Mouse (Mus musculus) liver, adult (tissue): Measurements from ENCODE around the gene Lyz2.

Experiments used
- GATA4 ChIP-seq: IDR thresholded peaks from 2 replicates; pipeline ENCODE4 v1.6.1; 2014; ENCODE audit warnings: mild to moderate bottlenecking, low read length; ENCODE audit not compliant: insufficient replicate concordance

Gene Lyz2

DNA sequence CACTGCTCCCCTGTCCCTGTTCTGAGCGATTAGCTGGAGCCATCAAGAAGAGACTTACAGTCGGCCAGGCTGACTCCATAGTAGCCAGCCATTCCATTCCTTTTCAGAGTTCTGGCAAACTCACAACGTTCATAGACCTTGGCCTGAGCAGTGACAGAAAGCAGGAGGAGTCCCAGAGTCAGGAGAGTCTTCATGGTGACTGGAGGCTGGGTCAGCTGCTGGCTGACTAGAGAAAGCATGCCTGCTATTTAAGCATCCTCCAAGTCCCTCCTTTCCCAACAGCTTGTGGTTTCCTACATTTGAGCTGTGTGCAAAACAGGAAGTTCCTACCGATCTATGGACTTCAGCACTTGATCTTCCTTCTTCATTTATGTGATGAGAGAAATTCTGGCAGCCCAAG lies at the start of gene Lyz2:
Gene Lyz2, minus strand, starts transcription at position 273 of the 400 bp plus-strand sequence.
- TF ChIP-seq GATA4: no peak

DNA sequence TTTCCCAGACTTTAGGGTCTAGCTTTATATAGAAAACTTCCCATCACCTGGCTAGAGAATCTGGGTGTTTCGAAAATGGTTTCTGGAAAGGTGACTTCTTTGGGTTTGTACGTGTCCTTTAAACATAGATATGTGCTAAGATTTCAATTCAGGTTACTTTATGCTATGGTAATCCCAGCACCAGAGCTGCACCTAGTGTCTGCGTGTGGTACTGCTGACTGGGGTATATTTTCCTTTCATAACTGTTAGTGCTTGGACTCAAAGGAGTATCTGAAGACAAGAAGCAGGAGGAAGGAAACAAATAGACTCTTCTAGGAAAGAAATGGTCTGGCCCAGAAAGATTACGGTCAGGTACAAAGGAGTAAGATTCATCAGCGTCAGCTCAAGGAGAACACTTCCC lies 48.4 kb upstream of the Lyz2 start:
- no peak for TF ChIP-seq GATA4

DNA sequence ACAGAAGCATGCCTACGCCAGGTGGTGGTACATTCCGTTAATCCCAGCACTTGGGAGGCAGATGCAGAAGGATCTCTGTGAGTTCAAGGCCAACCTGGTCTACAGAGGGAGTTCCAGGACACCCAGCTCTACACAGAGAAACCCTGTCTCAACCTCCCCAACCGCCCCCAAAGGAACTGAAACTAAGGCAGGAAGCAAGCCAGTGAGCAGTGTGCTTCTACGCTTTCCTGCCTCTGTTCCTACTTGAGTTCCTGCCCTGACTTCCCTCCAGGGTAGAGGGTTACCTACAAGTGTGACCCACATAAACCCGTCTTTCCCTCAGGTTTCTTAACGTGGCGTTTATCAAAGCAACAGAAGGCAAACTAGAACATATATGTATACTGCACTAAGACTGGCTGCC lies 41.7 kb upstream of the Lyz2 start:
- no peak for TF ChIP-seq GATA4

DNA sequence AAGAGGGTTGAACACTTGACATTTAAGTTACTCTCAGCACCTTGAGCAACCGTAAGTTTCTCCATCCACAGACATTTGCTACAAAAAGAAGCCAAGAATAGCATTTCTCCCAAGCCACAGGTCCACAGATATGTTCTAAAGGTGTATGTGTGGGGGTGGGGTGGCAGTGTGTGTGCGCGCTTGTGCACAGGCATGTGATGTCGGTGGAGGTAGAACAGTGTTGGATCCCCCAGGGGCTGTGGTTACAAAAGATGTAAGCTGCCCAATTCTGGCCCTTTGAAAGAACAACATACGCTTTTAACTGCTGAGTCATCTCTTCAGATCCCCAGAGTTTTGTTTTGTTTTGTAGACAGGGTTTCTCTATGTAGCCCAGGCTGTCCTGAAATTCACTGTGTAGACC lies 40.5 kb upstream of the Lyz2 start:
- TF ChIP-seq GATA4: no peak

DNA sequence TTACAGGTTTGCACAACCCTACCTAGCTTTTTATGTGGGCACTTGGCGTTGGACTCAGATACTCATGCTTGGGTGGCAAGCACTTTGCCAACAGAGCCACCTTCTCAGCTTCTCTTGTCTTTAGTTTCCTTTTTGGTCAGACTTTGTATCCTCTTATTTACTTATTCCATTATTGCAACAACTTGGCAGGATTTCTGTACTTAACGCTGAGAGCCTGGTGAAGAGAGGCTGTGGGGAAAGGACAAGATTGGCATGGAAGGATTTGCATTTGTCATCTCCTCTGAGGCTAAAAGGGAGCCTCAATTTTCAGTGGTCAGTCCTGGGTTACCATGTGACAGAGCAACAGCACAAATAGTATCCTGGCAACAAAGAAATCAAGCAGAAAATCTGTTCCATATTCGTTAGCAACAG lies 38.5 kb upstream of the Lyz2 start:
- TF ChIP-seq GATA4: no peak

DNA sequence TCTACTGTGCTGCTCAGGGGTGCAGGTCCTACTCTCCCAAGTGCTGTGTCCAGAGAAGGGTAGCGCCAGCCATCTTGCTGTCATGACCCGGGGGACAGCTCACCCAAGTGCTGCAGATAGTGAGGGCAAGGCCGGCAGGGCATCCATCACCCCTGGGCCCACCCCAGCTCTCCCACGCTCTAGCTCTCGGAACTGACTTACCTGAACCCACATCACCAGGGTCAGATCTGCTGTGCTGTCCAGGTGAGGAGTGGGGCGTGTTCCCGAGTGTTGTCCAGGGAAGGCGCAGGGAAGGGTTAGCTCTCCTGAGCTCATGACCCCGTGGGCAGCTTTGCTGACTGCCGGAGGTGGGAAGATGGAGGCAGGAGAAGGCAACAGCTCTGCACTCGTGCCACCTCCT lies 34.3 kb upstream of the Lyz2 start:
- TF ChIP-seq GATA4: no peak

DNA sequence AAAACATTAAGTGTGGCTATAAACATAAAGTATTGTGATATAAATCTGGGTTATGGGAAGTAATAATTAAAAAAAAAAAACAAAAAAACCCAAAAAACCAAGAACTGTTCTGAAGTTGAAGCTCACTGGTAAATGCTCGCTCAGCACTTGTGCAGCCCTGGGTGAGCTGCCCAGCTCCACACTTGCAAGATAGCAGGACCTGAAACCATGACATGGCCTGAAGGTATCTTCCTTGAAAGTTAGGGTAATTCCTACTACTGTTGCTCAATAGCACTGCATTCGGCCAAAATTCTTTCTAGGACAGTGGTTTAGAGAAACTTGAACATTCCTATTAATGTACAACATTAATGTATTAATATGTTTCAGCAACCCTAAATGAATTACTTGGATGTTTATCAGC lies 31.0 kb upstream of the Lyz2 start:
- no peak for TF ChIP-seq GATA4

DNA sequence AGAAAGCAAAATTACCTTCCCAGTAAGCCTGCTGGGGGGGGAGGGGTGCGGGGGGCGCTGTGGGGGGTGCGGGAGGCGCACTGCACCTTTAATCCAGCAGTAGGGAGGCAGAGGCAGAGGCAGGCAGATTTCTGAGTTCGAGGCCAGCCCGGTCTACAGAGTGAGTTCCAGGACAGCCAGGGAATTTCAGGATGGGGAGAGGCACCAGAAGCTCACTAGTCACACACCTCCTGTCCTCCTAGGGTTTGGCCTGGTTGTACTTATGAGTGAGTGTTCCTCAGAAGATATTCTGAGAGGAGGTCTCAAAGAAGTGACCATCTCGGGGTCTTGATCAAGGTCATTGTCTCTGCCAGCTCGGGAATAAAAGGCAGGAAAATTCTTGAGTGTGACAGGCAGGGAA lies 30.0 kb upstream of the Lyz2 start:
- no peak for TF ChIP-seq GATA4

DNA sequence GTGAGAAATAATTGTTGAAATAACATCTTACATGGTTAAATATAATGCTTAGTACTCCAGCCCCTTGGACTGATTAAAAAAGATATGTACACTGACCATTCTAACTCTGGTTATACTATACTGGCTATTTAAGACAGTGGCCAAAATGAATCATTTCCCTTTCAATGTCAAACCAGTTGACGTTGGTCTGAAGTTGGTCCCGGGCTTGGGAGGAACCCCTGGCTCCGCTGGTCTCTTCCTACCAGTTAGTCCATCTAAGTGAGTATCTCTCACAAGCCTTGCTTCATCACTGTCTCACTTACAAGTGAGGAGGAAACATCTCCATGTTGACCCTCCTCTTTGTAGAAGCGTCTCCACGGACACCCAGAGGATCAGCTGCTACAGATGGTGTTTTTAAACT lies 22.2 kb upstream of the Lyz2 start:
- TF ChIP-seq GATA4: no peak

DNA sequence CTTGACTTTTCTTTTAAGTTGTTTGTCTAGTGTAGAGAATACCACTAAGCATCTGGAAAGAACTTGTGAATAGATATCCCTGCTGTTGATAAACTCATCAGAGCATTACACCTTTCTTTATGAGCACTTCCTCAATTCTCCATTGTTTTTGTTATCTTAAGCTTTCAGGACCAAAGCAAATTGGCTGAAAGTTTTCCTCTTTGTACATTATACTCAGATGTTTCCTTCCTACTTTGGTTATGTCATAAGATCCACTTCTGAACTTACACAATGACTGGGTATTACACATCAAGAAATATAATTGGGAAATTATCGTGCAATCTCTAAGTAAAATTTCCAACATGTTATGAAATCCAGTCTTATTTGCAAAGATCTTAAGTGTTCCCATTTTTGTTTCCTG lies 19.6 kb upstream of the Lyz2 start:
- TF ChIP-seq GATA4: no peak

DNA sequence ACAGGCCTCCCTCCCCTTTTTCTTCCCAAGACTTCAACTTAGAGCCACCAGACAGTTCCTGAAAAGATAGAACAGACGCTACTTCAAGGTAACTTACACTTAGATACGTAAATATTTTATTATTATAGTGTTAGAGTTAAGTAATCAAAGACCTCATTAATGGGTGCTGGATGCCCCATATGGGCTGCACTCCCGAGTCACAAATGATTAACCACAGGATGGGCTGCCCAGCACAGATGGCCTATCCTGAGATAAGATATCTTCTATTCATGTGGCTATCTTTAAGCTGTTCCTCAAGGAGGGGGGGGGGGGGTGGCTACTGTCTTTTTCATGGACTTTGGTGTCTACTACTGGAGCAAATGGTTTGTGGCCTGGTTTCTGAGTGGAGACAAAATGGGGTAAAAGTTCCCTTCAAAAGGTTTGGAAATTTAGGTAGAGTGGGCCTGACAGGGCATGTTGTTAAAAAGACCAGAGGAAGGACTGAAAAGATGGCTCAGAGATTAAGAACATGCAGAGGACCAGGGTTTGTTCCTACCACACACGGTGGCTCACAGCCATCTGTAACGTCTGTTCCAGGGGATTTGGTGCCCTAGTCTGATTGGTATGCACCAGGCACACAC lies 17.9 kb upstream of the Lyz2 start:
- TF ChIP-seq GATA4: no peak

DNA sequence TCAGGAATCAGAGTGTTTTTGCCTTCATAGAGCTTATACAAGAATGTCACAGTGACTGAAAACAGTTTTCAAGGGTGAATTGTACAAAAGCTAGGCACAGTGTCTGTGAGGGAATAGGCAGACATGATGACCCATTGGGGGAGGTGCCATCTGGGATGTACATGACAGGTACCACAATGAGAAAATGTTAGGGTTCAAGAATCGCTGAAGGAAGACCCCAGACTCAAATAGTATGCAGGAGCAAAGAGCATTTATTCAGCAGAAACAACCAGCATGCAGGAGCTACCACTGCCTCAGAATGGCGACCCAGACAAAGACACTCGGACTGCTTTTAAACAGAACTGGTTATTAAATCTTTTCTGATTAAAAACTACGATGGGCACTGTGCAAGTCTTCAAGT lies 17.0 kb upstream of the Lyz2 start:
- TF ChIP-seq GATA4: no peak

DNA sequence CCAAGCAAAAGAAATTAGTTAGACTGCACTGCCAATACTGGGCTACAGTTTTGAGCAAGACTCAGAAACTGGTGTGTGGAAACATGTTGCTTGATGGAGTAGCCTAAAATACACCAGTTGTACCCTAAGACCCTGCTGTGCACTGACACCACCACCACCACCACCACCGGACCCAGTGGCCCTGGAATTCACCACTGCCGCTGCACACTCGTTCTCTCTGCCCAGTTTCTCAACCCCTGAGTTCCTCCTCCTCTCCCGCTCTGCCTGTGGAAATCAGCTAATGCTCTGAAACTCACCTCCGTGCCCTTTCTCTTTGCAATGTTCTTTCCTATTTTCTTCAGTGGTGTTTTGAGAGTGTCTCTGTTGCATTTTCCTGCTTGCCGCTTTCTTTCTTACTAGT lies 16.2 kb upstream of the Lyz2 start:
- no peak for TF ChIP-seq GATA4

DNA sequence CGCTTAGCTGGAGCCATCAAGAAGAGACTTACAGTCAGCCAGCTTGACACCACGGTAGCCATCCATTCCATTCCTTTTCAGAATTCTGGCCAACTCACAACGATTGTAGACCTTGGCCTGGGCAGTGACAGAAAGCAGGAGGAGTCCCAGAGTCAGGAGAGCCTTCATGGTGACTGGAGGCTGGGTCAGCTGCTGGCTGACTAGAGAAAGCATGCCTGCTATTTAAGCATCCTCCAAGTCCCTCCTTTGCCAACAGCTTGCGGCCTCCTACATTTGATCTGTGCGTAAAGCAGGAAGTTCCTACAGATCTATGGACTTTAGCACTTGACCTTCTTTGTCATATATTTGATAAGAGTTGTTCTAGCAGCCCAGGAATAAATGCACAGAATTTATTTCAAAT lies 10.6 kb upstream of the Lyz2 start, which contains the start of gene Lyz1:
Gene Lyz1, minus strand, starts transcription at position 198 of the 400 bp plus-strand sequence.
- no peak for TF ChIP-seq GATA4

DNA sequence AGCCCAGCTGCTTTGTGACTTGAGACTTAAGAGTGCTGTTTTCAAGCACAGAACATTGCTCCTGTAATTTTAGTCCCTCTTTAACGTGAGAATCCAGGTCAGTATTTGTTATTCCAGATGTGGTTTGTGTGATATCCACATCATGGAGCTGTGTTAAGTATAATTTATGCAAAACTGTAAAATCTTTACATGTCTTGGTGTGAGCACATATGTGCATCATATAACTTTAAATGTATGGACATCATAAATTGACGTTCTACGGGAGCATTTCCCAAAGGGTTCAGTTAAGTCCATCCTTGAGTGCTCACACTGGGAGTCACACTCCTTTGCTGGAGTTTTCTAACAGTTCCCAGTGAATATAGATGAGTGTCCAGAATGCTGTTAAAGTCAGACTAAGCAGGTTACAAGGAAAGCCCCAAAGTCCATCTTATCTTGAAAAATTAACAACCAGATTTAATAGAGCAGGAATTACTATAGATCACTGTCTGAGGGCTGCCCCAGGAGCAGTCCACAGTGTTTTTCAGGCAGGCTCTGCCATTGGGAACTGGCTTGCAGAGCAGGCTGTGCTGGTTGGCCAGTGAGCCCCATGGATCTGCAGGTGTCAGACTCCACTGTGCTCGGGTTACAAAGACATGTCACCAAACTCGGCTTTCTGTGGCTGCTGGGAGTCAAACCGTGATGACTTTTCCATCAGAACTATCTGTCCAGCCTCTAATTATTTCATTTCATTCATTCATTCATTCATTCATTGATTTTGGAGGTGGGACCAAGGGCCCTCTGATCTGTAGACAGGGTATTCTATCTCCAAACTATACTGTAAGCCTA lies 8.1 kb upstream of the Lyz2 start:
- TF ChIP-seq GATA4: no peak

DNA sequence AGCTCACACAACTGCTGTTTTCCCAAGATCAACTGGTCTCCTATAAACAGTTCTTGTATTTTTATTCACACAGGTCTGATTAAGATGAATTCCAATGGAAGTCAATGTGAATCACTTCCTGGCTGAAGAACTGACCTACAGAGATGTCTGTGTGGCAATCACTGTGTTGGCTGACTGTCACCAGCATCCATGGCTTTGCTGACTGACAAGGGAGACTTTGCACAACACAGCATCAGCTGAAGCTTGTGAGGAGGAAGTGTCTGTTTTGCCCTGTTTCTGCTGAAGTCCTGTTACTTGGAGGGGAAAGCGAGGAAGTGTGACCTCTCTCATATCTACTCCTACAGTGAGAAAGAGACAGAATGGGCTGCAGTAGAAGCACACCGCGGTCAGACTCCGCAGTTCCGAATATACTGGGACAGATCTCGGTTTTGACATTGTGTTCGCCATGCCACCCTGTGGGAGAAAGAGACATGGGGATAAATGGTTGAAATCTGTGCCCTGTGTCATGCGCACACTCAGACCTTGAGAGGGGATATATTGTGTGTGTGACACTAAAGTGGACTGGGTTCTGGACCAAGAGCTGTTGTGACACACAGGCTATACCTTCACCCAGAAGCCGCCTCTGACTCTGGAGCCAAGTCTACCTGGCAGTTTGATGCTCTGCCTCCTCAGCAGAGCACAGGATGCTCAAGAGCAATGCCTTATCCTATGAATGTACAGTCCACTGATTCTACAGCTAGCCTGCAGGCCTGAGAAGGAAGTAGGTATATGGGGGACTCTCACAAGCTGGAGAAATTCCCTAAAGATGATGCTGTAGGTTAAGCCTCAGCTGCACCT lies 6.3 kb upstream of the Lyz2 start:
- TF ChIP-seq GATA4: no peak
